Mouse (Mus musculus): Measurements from ENCODE around the gene Ralbp1. TPM values are rescaled to one million over a fixed set of nuclear protein-coding genes. Genes with fewer than 3 reads are reported as not detected.

The Ralbp1 gene
- 55.1 and 60.5 TPM in 2 replicates for polyA plus RNA-seq (2012; rRNA removed)

- TF ChIP-seq POLR2A (IDR thresholded peaks at IDR 0.05; ENCODE audit: borderline replicate concordance, extremely low read depth, low read depth, low read length) = no peak
- no peak for TF ChIP-seq CTCF (IDR thresholded peaks at IDR 0.05; ENCODE audit: insufficient read depth, low read length)
- 4% methylated on average over 14 of the region's 14 CpGs for WGBS
- H3K4me1 ChIP-seq (ENCODE audit: control insufficient read depth, insufficient read depth, low read length) = peaks cover 17% of the 10 kb centered on the region
- DNase-seq = no peak
- peak within 1 kb of the TSS; percentile 77 for H3K4me3 ChIP-seq (replicated peaks; ENCODE audit: extremely low read depth, low read depth, low read length)
Measured at GRCm38 (mm10) chr17:65885697-65886529, at the start of gene Ralbp1. TSS of gene Ralbp1 (minus strand) at chr17:65885798.

DNA sequence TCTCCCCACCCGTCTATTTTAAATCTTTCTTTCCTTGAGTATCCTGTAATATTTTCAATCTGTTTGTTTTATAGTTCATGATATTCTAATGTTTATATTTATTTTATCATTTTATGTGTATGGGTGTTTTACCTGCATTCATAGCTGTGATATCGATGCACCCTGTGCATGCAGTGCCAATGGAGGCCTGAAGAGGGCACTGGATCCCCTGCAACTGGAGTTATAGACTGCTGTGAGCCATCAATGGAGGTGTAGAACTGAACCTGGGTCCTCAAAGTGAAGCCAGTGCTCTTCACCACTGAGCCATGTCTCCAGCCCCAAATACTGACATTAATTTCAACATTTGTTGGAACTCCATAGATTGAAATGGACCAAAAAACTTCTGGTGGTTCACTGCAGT is 48.1 kb upstream of the Ralbp1 start:
- Histone ChIP-seq H3K4me3 (replicated peaks; ENCODE audit: extremely low read depth, low read depth, low read length) (no peak overlapping the region), H3K4me1 (ENCODE audit: control insufficient read depth, insufficient read depth, low read length) (peaks cover 10% of the 10 kb centered on the region)
- no peak for DNase-seq
- 88% methylated on average over 2 of the region's 2 CpGs for WGBS
- TF ChIP-seq POLR2A (IDR thresholded peaks at IDR 0.05; ENCODE audit: borderline replicate concordance, extremely low read depth, low read depth, low read length) (no peak), CTCF (IDR thresholded peaks at IDR 0.05; ENCODE audit: insufficient read depth, low read length) (peak; percentile 50)

GRCm38 (mm10) chr17:65931525-65931924 is 45.9 kb upstream of the Ralbp1 start:
- no peak for DNase-seq
- TF ChIP-seq POLR2A (IDR thresholded peaks at IDR 0.05; ENCODE audit: borderline replicate concordance, extremely low read depth, low read depth, low read length) (no peak), CTCF (IDR thresholded peaks at IDR 0.05; ENCODE audit: insufficient read depth, low read length) (no peak)
- Histone ChIP-seq H3K4me3 (replicated peaks; ENCODE audit: extremely low read depth, low read depth, low read length) (no peak overlapping the region), H3K4me1 (ENCODE audit: control insufficient read depth, insufficient read depth, low read length) (peaks cover 7% of the 10 kb centered on the region)
- WGBS = 47% methylated on average over 6 of the region's 6 CpGs

DNA sequence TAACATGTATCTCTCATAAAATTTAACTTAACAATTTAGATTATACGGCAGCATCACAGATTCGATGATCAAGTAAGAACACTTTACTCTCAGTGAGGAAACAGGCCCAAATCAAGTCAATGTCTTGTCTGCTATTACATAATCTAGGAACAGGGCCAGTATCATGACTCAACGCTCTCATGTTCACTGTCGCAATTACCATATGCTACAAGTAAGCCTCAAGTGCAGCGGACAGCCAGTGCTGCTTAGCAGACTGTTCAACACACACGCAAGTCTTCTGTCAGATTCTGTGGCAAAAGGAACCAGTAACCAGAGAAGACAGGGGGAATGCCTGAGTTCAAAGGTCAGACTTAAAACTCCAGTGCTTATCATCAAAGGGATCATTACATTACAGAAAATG is 45.4 kb upstream of the Ralbp1 start:
- Histone ChIP-seq H3K4me1 (ENCODE audit: control insufficient read depth, insufficient read depth, low read length) (peaks cover 7% of the 10 kb centered on the region), H3K4me3 (replicated peaks; ENCODE audit: extremely low read depth, low read depth, low read length) (no peak overlapping the region)
- WGBS = 47% methylated on average over 6 of the region's 6 CpGs
- DNase-seq = peak; percentile 49
- TF ChIP-seq CTCF (IDR thresholded peaks at IDR 0.05; ENCODE audit: insufficient read depth, low read length) (no peak), POLR2A (IDR thresholded peaks at IDR 0.05; ENCODE audit: borderline replicate concordance, extremely low read depth, low read depth, low read length) (peak; percentile 40; the same call in 1 of the 2 replicates)

DNA sequence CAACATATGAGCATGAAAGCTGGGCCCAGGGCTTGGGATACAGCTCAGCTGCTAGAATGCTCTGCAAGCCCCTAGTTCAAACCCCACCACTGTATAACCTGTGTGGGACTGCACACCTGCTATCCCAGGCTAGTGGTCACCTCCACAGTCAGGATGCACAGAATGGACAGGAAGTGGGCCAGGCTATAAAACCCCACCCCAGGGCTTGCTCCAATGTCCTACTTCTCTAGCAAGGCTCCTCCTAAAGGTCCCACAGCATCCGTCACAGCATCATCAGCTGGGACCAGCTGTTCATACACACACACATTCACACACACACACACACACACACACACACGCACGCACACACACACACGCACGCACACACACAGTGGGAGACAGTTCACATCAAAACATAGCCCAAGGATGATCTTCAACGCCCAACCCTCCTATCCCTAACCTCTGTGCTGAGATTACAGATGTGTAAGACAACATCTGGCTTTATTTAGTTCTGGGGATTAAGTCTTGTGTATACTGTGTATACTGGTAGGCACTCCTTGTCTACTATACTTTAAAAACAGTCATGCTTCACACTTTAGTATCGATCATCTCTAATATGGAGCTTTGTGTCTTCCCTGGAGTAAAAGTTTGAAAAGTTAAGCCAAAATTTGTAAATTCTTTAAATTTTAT is 44.7 kb upstream of the Ralbp1 start:
- no peak for DNase-seq
- H3K4me1 ChIP-seq (ENCODE audit: control insufficient read depth, insufficient read depth, low read length) = peaks cover 7% of the 10 kb centered on the region
- TF ChIP-seq CTCF (IDR thresholded peaks at IDR 0.05; ENCODE audit: insufficient read depth, low read length) (no peak), POLR2A (IDR thresholded peaks at IDR 0.05; ENCODE audit: borderline replicate concordance, extremely low read depth, low read depth, low read length) (no peak)
- H3K4me3 ChIP-seq (replicated peaks; ENCODE audit: extremely low read depth, low read depth, low read length) = no peak overlapping the region
- WGBS = 82% methylated on average over 7 of the region's 7 CpGs

DNA sequence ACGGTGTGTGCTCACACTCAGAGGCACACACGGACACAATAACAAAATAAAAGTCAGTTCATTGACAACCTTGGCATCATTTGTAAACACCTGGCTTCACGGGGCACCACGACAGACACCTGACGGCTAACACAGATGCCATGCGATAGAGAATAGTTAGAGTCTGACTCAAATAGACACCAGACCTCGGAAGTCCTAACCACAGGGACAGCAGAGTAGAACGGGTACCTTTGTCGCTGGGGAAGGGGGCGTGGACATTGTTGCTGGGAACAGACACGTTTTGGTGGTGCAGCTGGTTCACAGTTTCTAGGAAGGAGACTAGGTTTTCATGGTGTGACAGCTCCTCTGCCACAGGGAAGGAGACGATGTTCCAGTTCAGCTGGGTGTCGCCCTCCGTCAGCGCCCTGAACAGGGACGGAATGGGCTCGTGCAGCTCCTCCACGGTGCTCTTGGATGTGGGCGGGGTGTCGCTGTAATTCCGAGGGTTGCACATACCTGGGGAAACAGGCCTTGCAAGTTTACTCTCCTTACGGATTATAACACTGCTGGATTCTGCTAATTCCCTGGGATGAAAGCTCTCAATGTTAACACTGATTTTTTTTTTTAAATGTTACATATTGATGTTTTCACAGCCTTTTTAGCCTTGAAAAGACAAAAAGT is 43.9 kb upstream of the Ralbp1 start:
- WGBS = 67% methylated on average over 22 of the region's 22 CpGs
- peak; percentile 60 for DNase-seq
- TF ChIP-seq CTCF (IDR thresholded peaks at IDR 0.05; ENCODE audit: insufficient read depth, low read length) (no peak), POLR2A (IDR thresholded peaks at IDR 0.05; ENCODE audit: borderline replicate concordance, extremely low read depth, low read depth, low read length) (peak; percentile 16; the same call in 1 of the 2 replicates)
- peaks cover 7% of the 10 kb centered on the region for H3K4me1 ChIP-seq (ENCODE audit: control insufficient read depth, insufficient read depth, low read length)
- no peak overlapping the region for H3K4me3 ChIP-seq (replicated peaks; ENCODE audit: extremely low read depth, low read depth, low read length)

- peaks cover 7% of the 10 kb centered on the region for H3K4me1 ChIP-seq (ENCODE audit: control insufficient read depth, insufficient read depth, low read length)
- no peak overlapping the region for H3K4me3 ChIP-seq (replicated peaks; ENCODE audit: extremely low read depth, low read depth, low read length)
- TF ChIP-seq POLR2A (IDR thresholded peaks at IDR 0.05; ENCODE audit: borderline replicate concordance, extremely low read depth, low read depth, low read length) (no peak), CTCF (IDR thresholded peaks at IDR 0.05; ENCODE audit: insufficient read depth, low read length) (no peak)
- WGBS = 77% methylated on average over 4 of the region's 4 CpGs
- no peak for DNase-seq
Measured at GRCm38 (mm10) chr17:65927077-65927476, 41.5 kb upstream of the Ralbp1 start.

DNA sequence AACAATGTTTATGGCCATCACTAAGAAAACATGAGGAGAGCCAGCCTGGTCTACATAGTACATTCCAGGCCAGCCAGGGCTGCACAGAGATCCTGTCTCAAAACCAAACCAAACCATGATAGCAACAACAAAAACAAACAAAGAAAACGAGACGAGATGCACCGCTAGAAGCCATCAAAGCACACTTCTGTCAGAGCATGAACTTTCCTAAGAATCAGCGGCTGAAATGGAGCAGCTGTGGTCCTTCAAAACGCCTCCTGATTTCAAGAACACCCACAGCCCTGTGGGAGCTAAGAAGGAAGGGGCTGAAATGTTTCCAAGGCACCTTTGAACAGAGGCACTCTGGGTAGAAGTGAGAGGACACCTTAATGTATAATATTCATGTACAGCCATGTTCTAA is 38.6 kb upstream of the Ralbp1 start:
- Histone ChIP-seq H3K4me3 (replicated peaks; ENCODE audit: extremely low read depth, low read depth, low read length) (no peak overlapping the region), H3K4me1 (ENCODE audit: control insufficient read depth, insufficient read depth, low read length) (no peaks in the 10 kb centered on the region)
- DNase-seq = no peak
- TF ChIP-seq CTCF (IDR thresholded peaks at IDR 0.05; ENCODE audit: insufficient read depth, low read length) = no peak
- WGBS = 45% methylated on average over 5 of the region's 5 CpGs

GRCm38 (mm10) chr17:65921975-65922374 is 36.4 kb upstream of the Ralbp1 start:
- H3K4me1 ChIP-seq (ENCODE audit: control insufficient read depth, insufficient read depth, low read length) = no peaks in the 10 kb centered on the region
- TF ChIP-seq CTCF (IDR thresholded peaks at IDR 0.05; ENCODE audit: insufficient read depth, low read length) (no peak), POLR2A (IDR thresholded peaks at IDR 0.05; ENCODE audit: borderline replicate concordance, extremely low read depth, low read depth, low read length) (no peak)
- WGBS = 84% methylated on average over 6 of the region's 6 CpGs
- no peak overlapping the region for H3K4me3 ChIP-seq (replicated peaks; ENCODE audit: extremely low read depth, low read depth, low read length)
- no peak for DNase-seq

All from lung, adult 2 months (tissue).